Mouse (Mus musculus) Patski (cell line): ENCODE measurements around the gene Rnd1. TPM values are rescaled to one million over a fixed set of nuclear protein-coding genes. Genes with fewer than 3 reads are reported as not detected.

Source experiments
- ATAC-seq: fragments of 100-300 bp; one replicate; pipeline ENCODE4 v1.8.0; 2021
- CTCF ChIA-PET: fragments of 350-600 bp; sonication (Branson Sonifier 250); formaldehyde crosslinking; loops from one replicate; lab custom pipeline; 2022; ENCODE audit warnings: inconsistent platforms; lab: Charles Lee
- POLR2A ChIA-PET: fragments of 350-600 bp; sonication (Branson Sonifier 250); formaldehyde crosslinking; loops from one replicate; lab custom pipeline; 2022; ENCODE audit warnings: antibody characterized with exemption, inconsistent platforms; lab: Charles Lee
- DNase-seq: peaks from one replicate; pipeline ENCODE4 v3.0.0-alpha.2; 2011; ENCODE audit warnings: low read depth, low spot score
- H3K27me3 ChIP-seq: fragments of 371-371 bp; one replicate; pipeline ENCODE4 v1.5.1; 2021
- CTCF ChIP-seq: fragments of 100-300 bp; IDR thresholded peaks from one replicate; pipeline ENCODE4 v1.5.1; 2021
- in situ Hi-C: fragments of 300-500 bp; cut with MboI; formaldehyde crosslinking; loops from 3 replicates; pipeline ENCODE4 v1.11.1; 2018; ENCODE audit warnings: low pct_unique_long_range_greater_than_20kb, mixed read lengths
- polyA plus RNA-seq: library from polyadenylated mRNA; unstranded; gene quantifications from one replicate; pipeline ENCODE4 v1.2.3, GENCODE M21; 2021

The Rnd1 gene
- polyA plus RNA-seq, 1 experiment from 2014 or later: 14.8 TPM

DNA sequence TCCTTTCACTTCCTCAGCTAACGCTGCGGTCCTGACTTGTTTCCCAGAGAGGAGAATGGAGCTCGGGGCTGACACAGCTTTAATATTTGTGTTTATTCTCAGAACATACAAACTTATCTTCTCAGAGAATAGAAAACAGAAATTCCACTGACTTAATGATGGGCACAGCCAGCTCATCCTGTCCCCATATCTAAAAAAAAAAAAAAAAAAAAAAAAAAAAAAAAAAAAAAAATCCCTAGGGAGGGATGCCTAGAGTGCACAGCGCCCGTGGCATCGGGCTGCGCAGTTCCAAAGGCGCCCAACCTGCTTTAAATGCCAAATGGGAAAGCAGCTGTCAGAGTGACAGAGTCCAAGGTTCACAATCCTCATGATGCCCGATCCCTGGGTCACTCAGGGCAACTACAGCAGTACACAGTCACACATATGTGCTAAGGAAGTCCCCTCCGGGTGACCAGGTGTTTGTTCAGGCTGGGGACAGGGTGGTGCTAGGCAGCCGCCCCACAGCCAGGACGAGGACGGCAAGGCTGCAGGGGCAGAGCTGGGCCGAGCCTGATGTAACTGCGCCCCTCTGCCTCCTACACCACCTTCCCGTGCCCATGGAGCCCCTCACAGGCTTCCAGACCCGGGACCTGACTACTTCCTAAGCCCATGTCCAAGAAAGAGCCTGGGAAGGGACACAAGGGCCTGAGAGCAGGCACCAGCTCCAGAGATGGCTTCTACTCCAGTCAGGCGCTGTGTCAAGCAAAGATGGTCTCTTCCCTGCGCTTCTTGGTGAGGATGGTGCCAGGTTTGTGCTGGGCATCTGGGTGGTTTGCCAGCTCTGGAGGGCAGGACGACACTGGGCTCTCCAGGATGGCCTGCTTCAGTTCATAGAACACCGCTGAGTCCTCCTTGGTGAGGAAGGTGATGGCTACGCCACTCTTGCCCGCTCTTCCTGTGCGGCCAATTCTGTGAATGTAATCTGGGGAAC, 31.9 kb downstream of the Rnd1 start:
- TF ChIP-seq CTCF: no peak
- in situ Hi-C loops: no loop called here

GRCm38 (mm10) chr15:98644406-98644805, 32.9 kb downstream of the Rnd1 start:
- no peak for DNase-seq
- H3K27me3 ChIP-seq: no peaks in the 10 kb centered on the region
- no peak for TF ChIP-seq CTCF
- in situ Hi-C loops: no loop called here
- ChIA-PET CTCF (interaction anchor here (1.9 kb wide), 1 partner anchor 13 kb away, joined by 4 read pairs; no protein-coding TSS in a partner anchor), POLR2A (interaction anchor here (1.4 kb wide), 1 partner anchor 9 kb away, joined by 3 read pairs; no protein-coding TSS in a partner anchor)
- no peak for ATAC-seq

More for the DNA sequence above, 31.9 kb downstream of the Rnd1 start:
- CTCF ChIA-PET: interaction anchor here (0.6 to 1.9 kb wide), 2 partner anchors 10 to 12 kb away, joined by 3 to 4 read pairs; no protein-coding TSS in a partner anchor
- POLR2A ChIA-PET: interaction anchor here (0.9 kb wide), 1 partner anchor 17 kb away, joined by 3 read pairs; no protein-coding TSS in a partner anchor
- H3K27me3 ChIP-seq: no peaks in the 10 kb centered on the region
- no peak for DNase-seq
- ATAC-seq: no peak

DNA sequence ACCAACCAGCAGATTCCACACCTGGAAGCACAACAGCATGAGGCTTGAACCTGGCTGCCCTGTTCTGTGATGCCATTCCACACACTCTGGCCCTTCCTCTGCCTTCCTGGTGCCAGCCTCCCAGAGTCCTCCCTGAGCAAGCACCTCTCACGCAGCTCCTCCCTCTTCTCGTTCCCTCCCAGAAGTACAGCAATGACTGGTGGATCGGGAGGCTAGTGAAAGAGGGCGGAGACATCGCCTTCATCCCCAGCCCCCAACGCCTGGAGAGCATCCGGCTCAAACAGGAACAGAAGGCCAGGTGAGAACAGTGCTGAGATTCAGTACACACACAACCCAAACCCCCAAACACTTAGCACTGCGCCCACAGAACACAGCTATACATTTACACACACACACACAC, 37.1 kb downstream of the Rnd1 start:
- POLR2A ChIA-PET: interaction anchor here (0.6 kb wide), 1 partner anchor 101 kb away, joined by 3 read pairs; no protein-coding TSS in a partner anchor
- CTCF ChIA-PET: no interaction called here
- in situ Hi-C loops: no loop called here
- DNase-seq: no peak
- no peak for TF ChIP-seq CTCF
- H3K27me3 ChIP-seq: no peaks in the 10 kb centered on the region
- ATAC-seq: no peak

GRCm38 (mm10) chr15:98637155-98637554, 40.1 kb downstream of the Rnd1 start:
- CTCF ChIA-PET: interaction anchor here (1.1 kb wide), 1 partner anchor 27 kb away, joined by 3 read pairs; no protein-coding TSS in a partner anchor
- H3K27me3 ChIP-seq: no peaks in the 10 kb centered on the region
- DNase-seq: no peak
- no peak for TF ChIP-seq CTCF
- POLR2A ChIA-PET: no interaction called here
- ATAC-seq: no peak
- in situ Hi-C loops: no loop called here

DNA sequence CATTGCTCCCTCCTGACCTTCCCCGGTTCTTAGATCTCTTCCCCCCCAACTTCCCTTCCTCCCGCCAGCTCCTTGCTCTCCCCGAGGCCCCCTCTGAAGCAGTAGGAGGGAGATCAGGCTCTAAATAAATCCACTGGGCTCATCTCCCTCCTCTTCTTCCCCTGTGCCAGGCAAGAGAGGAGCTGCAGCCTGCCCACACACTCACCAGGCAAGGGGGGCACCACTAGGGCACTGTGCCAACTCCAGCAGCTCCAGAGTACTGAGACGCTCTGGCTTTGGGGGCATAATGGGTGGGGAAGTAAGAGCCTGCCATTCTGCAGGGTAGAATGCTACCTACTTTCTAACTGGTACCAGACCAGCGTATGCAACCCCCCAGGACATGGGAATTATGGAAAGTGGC, 40.7 kb downstream of the Rnd1 start:
- no peak for TF ChIP-seq CTCF
- in situ Hi-C loops: no loop called here
- H3K27me3 ChIP-seq: no peaks in the 10 kb centered on the region
- ChIA-PET CTCF (interaction anchor here (1.1 kb wide), 1 partner anchor 28 kb away, joined by 3 read pairs; no protein-coding TSS in a partner anchor), POLR2A (no interaction called here)
- no peak for DNase-seq
- no peak for ATAC-seq

GRCm38 (mm10) chr15:98635291-98635841, 41.9 kb downstream of the Rnd1 start:
- DNase-seq: no peak
- no peak for ATAC-seq
- no peak for TF ChIP-seq CTCF
- POLR2A ChIA-PET: no interaction called here
- H3K27me3 ChIP-seq: no peaks in the 10 kb centered on the region
- CTCF ChIA-PET: interaction anchor here (0.9 kb wide), 1 partner anchor 10 kb away, joined by 3 read pairs; no protein-coding TSS in a partner anchor
- in situ Hi-C loops: no loop called here

DNA sequence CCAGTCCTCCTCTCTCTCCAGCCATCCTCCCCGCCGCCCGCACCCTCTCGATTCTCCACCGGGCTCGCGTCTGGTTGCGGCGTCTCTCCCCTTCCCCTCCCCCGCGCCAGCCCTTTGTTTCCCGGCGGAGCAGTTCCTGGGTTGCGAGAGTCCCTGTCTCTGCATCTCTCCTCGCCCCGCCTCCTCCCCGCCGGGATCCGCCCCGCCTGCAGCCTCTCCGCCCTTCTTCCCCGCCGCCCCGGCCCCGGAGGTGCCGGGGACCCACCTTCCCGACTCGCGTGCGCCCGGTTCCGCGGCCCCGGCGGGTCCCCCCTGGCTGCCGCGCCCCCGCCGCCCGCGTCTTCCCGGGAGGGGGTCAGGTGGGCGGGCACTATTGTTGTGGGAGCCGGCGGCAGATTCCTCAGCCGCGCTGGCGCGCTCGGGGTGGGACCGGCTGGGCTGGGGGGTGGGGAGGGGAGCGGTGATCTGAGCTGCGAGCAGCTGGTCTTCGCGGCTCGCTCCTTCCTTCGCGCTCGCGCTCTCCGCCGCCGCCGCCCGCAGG, 42.6 kb downstream of the Rnd1 start:
- in situ Hi-C loops: no loop called here
- no peak for TF ChIP-seq CTCF
- ChIA-PET CTCF (interaction anchor here (1.0 to 1.2 kb wide), 2 partner anchors 30 to 93 kb away, joined by 3 read pairs; no protein-coding TSS in a partner anchor), POLR2A (interaction anchor here (1.3 to 1.5 kb wide), 3 partner anchors 8 to 28 kb away, joined by 3 to 5 read pairs (median 4); no protein-coding TSS in a partner anchor)
- peak; percentile 61 for ATAC-seq
- no peak for DNase-seq
- no peaks in the 10 kb centered on the region for H3K27me3 ChIP-seq

DNA sequence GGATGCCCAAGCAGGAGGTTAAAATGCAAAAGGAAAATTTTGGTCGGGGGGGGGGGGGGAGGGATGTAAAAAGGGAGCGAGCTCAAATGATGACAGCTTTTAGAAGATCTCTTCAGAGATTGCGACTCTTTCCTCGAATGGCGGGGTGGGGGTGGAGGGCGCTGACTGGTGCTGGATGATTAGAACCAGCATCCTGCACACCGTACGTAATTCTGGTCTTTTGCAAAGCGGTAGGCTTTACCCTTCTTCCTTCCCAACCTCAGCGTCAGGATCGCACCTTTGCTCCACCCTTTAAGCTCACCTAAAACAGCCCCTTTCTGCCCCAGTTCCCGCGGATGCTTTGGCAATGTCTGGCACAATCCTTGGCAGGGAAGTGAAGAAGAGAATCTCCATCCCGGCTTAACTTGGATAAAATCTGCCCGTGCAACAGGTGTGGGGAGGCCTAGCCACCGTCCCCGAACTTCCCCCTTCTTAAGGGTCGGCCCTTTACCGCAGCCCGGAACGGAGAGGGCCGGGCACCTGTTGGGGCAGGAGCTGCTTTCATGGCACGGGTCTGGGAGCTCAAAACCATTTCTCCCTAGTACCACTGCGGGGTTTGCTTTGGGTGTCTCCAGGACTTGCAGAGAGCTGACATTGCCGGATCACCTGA, 43.3 kb downstream of the Rnd1 start:
- no peak for TF ChIP-seq CTCF
- POLR2A ChIA-PET: interaction anchor here (0.6 to 1.5 kb wide), 6 partner anchors 9 to 41 kb away, joined by 3 to 8 read pairs (median 4); no protein-coding TSS in a partner anchor
- CTCF ChIA-PET: interaction anchor here (1.0 to 2.6 kb wide), 3 partner anchors 31 to 94 kb away, joined by 3 to 11 read pairs (median 3); no protein-coding TSS in a partner anchor
- DNase-seq: no peak
- in situ Hi-C loops: no loop called here
- peak; percentile 9 for ATAC-seq
- H3K27me3 ChIP-seq: no peaks in the 10 kb centered on the region

DNA sequence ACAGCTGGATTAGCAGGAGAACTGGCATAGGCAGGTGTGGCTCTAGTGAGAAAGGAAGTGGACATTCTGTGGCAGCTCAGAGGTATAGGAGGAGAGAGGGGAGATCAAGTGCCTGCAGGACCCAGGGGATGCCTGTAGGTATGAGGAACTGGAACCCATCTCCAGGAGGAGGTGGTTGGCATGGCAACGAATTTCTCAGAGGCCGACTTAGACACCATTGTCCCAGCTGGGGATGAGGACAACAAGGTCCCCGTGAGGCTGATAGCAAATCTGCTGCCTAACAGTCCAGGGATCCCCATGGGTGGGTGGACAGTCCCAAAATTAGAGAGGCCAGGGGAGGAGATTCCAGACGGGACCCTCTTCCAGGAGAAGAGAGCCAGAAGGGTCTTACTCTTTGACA, 44.3 kb downstream of the Rnd1 start:
- no peak for TF ChIP-seq CTCF
- in situ Hi-C loops: no loop called here
- DNase-seq (no peak), ATAC-seq (no peak)
- H3K27me3 ChIP-seq: no peaks in the 10 kb centered on the region
- CTCF ChIA-PET: interaction anchor here (1.7 to 2.6 kb wide), 2 partner anchors 16 to 53 kb away, joined by 8 to 11 read pairs; no protein-coding TSS in a partner anchor
- POLR2A ChIA-PET: interaction anchor here (0.7 to 1.4 kb wide), 4 partner anchors 9 to 27 kb away, joined by 3 to 5 read pairs (median 3); no protein-coding TSS in a partner anchor
